Mouse (Mus musculus): Measurements from ENCODE around the gene Rpl18.

Rpl18 gene

GRCm38 (mm10) chr7:45713881-45714520, 1.3 kb upstream of the Rpl18 start:
- no peak for DNase-seq (ENCODE audit: low read depth, low spot score)

GRCm38 (mm10) chr7:45714630-45715089, 597 bp upstream of the Rpl18 start:
- DNase-seq (ENCODE audit: low read depth, low spot score), result no peak

- no peak for DNase-seq (ENCODE audit: low read depth, low spot score)
Observed at GRCm38 (mm10) chr7:45715741-45716459, 643 bp downstream of the Rpl18 start.

GRCm38 (mm10) chr7:45716460-45716857, 1.2 kb downstream of the Rpl18 start:
- no peak for DNase-seq (ENCODE audit: low read depth, low spot score)

GRCm38 (mm10) chr7:45716952-45717917, 2.0 kb downstream of the Rpl18 start:
- DNase-seq (ENCODE audit: low read depth, low spot score), result no peak

- peak; percentile 99 for DNase-seq (ENCODE audit: low read depth, low spot score)
Observed at GRCm38 (mm10) chr7:45717918-45718297, 2.7 kb downstream of the Rpl18 start, which contains the start of gene Sphk2. Gene Sphk2, minus strand, starts transcription at chr7:45718002.

GRCm38 (mm10) chr7:45718331-45718730, 3.1 kb downstream of the Rpl18 start:
- no peak for DNase-seq (ENCODE audit: low read depth, low spot score)

- DNase-seq (ENCODE audit: low read depth, low spot score), result no peak
Observed at GRCm38 (mm10) chr7:45719180-45719579, 3.9 kb downstream of the Rpl18 start.

GRCm38 (mm10) chr7:45719738-45720412, 4.6 kb downstream of the Rpl18 start:
- DNase-seq (ENCODE audit: low read depth, low spot score), result no peak

GRCm38 (mm10) chr7:45720413-45721233, 5.4 kb downstream of the Rpl18 start, which contains the start of gene Fam83e:
Gene Fam83e, plus strand, starts transcription at chr7:45721212.
- no peak for DNase-seq (ENCODE audit: low read depth, low spot score)

GRCm38 (mm10) chr7:45721234-45721571, 5.9 kb downstream of the Rpl18 start:
- no peak for DNase-seq (ENCODE audit: low read depth, low spot score)

GRCm38 (mm10) chr7:45721642-45722347, 6.5 kb downstream of the Rpl18 start:
- DNase-seq (ENCODE audit: low read depth, low spot score), result no peak

- DNase-seq (ENCODE audit: low read depth, low spot score), result no peak
Observed at GRCm38 (mm10) chr7:45722348-45722713, 7.1 kb downstream of the Rpl18 start.

GRCm38 (mm10) chr7:45723301-45723700, 8.0 kb downstream of the Rpl18 start:
- DNase-seq (ENCODE audit: low read depth, low spot score), result no peak

GRCm38 (mm10) chr7:45723781-45724180, 8.5 kb downstream of the Rpl18 start:
- no peak for DNase-seq (ENCODE audit: low read depth, low spot score)

- DNase-seq (ENCODE audit: low read depth, low spot score), result no peak
Observed at GRCm38 (mm10) chr7:45725151-45725550, 9.9 kb downstream of the Rpl18 start.

GRCm38 (mm10) chr7:45725713-45726112, 10.5 kb downstream of the Rpl18 start, which contains the start of gene Spaca4:
Gene Spaca4, minus strand, starts transcription at chr7:45725813.
- no peak for DNase-seq (ENCODE audit: low read depth, low spot score)

- DNase-seq (ENCODE audit: low read depth, low spot score), result no peak
Observed at GRCm38 (mm10) chr7:45726419-45726818, 11.2 kb downstream of the Rpl18 start.

GRCm38 (mm10) chr7:45727625-45728024, 12.4 kb downstream of the Rpl18 start:
- no peak for DNase-seq (ENCODE audit: low read depth, low spot score)
